In genomic region chr12:73969142-73969541, GRCm38 (mm10) we compare ENCODE assay signal across 38 mouse cellular contexts. TPM values are rescaled to one million over a fixed set of nuclear protein-coding genes. Genes with fewer than 3 reads are reported as not detected.
"Had no signal": no experiment of that assay in that cellular context is flagged by ENCODE, and none has a peak within 500 bp of the region (broad histone marks: within the 10 kb centered on the region; RNA-seq: fewer than 3 reads in every experiment).

No protein-coding gene starts in this region.

- H3K27ac ChIP-seq: limb, embryonic 10.5 days; limb, embryonic 12.5 days; limb, embryonic 13.5 days; limb, embryonic 15.5 days; liver, embryonic 12.5 days; liver, embryonic 13.5 days; liver, embryonic 14.5 days; liver, embryonic 15.5 days; lung, embryonic 15.5 days; macrophage; midbrain, embryonic 10.5 days; midbrain, embryonic 12.5 days; midbrain, embryonic 13.5 days; midbrain, embryonic 15.5 days; neural tube, embryonic 12.5 days had no signal

- ATAC-seq: liver, embryonic 12.5 days; liver, postnatal 0 days; lung, postnatal 0 days; midbrain, embryonic 13.5 days; midbrain, embryonic 15.5 days; midbrain, embryonic 16.5 days had no signal

- H3K27me3 ChIP-seq: limb, embryonic 12.5 days; limb, embryonic 13.5 days; limb, embryonic 15.5 days; liver, embryonic 12.5 days; liver, embryonic 13.5 days; liver, embryonic 15.5 days; lung, embryonic 15.5 days; megakaryocyte, embryonic 14.5 days; midbrain, embryonic 12.5 days; midbrain, embryonic 13.5 days; midbrain, embryonic 15.5 days; neural tube, embryonic 12.5 days had no signal

- H3K9me3 ChIP-seq: limb, embryonic 15.5 days; liver, embryonic 13.5 days; liver, embryonic 15.5 days; midbrain, embryonic 15.5 days had no signal

- H3K4me2 ChIP-seq: limb, embryonic 12.5 days; limb, embryonic 13.5 days; limb, embryonic 15.5 days; liver, embryonic 11.5 days; liver, embryonic 12.5 days; liver, embryonic 13.5 days; liver, embryonic 15.5 days; lung, embryonic 14.5 days; lung, embryonic 15.5 days; midbrain, embryonic 11.5 days; midbrain, embryonic 12.5 days; midbrain, embryonic 13.5 days; midbrain, embryonic 15.5 days; neural tube, embryonic 12.5 days had no signal

- DNase-seq: left cerebral cortex, postnatal 4 days; liver; liver, embryonic 13.5 days; liver, postnatal 0 days; lung, adult 18-20 months; lung, adult 2 months; lung, embryonic 14.5 days; lung, postnatal 10 days; lung, postnatal 14 days; lung, postnatal 36 days; lung, postnatal 4 days; midbrain, embryonic 14.5 days had no signal

- H3K9ac ChIP-seq: limb, embryonic 12.5 days; limb, embryonic 13.5 days; limb, embryonic 15.5 days; liver, embryonic 12.5 days; liver, embryonic 13.5 days; liver, embryonic 14.5 days; liver, embryonic 15.5 days; liver, postnatal 0 days; lung, embryonic 14.5 days; lung, embryonic 15.5 days; midbrain, embryonic 12.5 days; midbrain, embryonic 13.5 days; midbrain, embryonic 15.5 days; neural tube, embryonic 12.5 days had no signal

- H3K4me3 ChIP-seq: limb, embryonic 10.5 days; limb, embryonic 12.5 days; limb, embryonic 13.5 days; limb, embryonic 15.5 days; liver, embryonic 12.5 days; liver, embryonic 13.5 days; liver, embryonic 15.5 days; lung, embryonic 15.5 days; megakaryocyte, embryonic 14.5 days; midbrain, embryonic 10.5 days; midbrain, embryonic 12.5 days; midbrain, embryonic 13.5 days; midbrain, embryonic 15.5 days; myocyte; neural tube, embryonic 12.5 days had no signal

RNA-seq across cellular contexts. Expression of gene Syt16, which starts 28.3 kb away (rescaled TPM):
- total RNA-seq: liver, adult 2 months; megakaryocyte progenitor cell, adult 5-6 weeks; megakaryocyte, adult 5-6 weeks; megakaryocyte-erythroid progenitor cell, adult 5-6 weeks; monocyte, adult 5-6 weeks had no signal
- polyA plus RNA-seq: liver, adult 2 months; liver, postnatal 0 days; lung, adult 2 months; macrophage; myocyte had no signal

RNA-seq across cellular contexts. Expression of gene Gm49321, which starts 31.7 kb away (rescaled TPM):
- total RNA-seq: liver, adult 2 months; megakaryocyte-erythroid progenitor cell, adult 5-6 weeks; midbrain, postnatal 0 days; monocyte, adult 5-6 weeks had no signal
- polyA plus RNA-seq: liver, adult 2 months; lung, adult 2 months; macrophage; myocyte had no signal
